Mouse (Mus musculus) liver, adult 2 months (tissue): Measurements from ENCODE around the gene Orc2.

ENCODE experiments used
- CTCF ChIP-seq: fragments of 200-500 bp; IDR thresholded peaks from 2 replicates; pipeline ENCODE4 v1.5.1; 2011; ENCODE audit warnings: low read depth, low read length, control low read depth
- POLR2A ChIP-seq: fragments of 200-500 bp; IDR thresholded peaks from 2 replicates; pipeline ENCODE4 v1.6.1; 2011; ENCODE audit warnings: low read length, control low read depth; ENCODE audit not compliant: insufficient read depth; ENCODE audit errors: extremely low read depth

GRCm38 (mm10) chr1:58445143-58445722, 59.7 kb downstream of the Orc2 start, which contains the start of the genes Nif3l1 and Ppil3:
- TF ChIP-seq CTCF: peak; percentile 35
- TF ChIP-seq POLR2A: peak; percentile 62
